Mouse (Mus musculus) embryonic stem cell, embryonic (primary cell): Measurements from ENCODE around the gene Aqp12.
"Not testable (repeated sequence)": the region's sequence is repeated elsewhere in the genome, so short reads cannot be mapped to it uniquely, and the experiment has no call there.

Experiments
- CTCF ChIA-PET, 4 experiments: fragments of 300-600 bp in 2 of 4; fragments of 350-600 bp in 2 of 4; sonication (Branson Sonifier 250); formaldehyde crosslinking; loops; one replicate each; lab custom pipeline; 2022; ENCODE audit warnings: inconsistent platforms in 2 of 4; lab: Charles Lee
- POLR2A ChIA-PET, 4 experiments: fragments of 300-600 bp in 2 of 4; fragments of 350-600 bp in 2 of 4; sonication (Branson Sonifier 250); formaldehyde crosslinking; loops; one replicate each; lab custom pipeline; 2022; ENCODE audit warnings: antibody characterized with exemption in 4 of 4, inconsistent platforms in 1 of 4; lab: Charles Lee

Gene Aqp12

DNA sequence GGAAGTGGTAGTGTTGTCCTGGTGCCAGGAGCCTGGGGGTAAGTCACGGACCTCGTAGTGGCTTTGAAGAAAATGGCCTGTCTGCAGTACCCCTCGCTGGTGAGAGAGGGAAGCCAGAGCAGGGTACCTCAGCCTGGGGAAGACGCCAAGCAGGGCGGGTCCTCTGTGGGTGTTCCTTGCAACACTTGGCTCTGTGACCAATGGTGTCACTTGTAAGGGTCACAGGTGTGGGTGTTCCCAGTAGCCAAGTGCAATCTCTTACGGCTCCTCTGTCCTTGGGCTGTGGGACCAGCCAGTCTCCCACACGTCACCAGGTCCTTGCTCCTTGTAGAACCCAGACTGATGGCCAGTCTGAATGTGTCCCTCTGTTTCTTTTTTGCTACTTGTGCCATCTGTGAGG is at the start of gene Aqp12:
Gene Aqp12 (plus strand): TSS at position 274 of the 400 bp plus-strand sequence.
- ChIA-PET POLR2A (no interaction called here), CTCF (no interaction called here)

DNA sequence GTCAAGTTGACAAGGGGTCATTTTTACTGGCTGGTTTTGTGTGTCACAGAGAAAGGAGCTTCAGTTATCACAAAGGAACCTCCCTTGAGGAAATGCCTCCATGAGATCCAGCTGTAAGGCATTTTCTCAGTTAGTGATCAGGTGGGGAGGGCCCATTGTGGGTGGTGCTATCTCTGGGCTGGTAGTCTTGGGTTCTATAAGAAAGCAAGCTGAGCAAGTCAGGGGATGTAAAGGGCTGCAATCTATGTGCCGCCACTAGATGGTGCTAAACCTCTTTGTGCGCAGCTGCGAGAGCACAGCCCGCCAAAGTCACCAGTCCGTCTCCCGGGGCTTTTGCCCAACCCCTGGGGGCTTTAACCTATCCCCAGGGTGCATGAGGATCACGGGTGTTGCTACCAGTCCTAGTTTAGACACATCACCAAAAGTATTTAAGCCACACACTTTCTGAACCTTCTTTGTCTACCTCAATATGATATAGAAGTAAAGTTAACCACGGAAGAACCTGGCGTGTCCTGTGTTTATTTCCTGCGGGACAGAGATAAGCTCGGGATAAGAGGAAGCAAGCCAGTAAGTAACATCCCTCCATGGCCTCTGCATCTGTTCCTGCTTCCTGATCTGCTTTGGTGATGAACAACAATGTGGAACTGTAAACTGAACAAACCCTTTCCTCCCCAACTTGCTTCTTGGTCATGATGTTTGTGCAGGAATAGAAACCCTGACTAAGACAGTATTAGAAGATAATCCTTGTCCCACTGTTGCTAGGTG is 49.4 kb upstream of the Aqp12 start:
- CTCF ChIA-PET: interaction anchor here (0.6 to 1.9 kb wide), 19 partner anchors 9 to 218 kb away, joined by 3 to 7 read pairs (median 4); partner anchors contain the start of gene Dusp28 (in 1 of the 4)
- POLR2A ChIA-PET: not testable (repeated sequence)

- ChIA-PET POLR2A (no interaction called here), CTCF (no interaction called here)
These were observed 47.1 kb upstream of the Aqp12 start for GRCm38 (mm10) chr1:92958999-92959398.

- CTCF ChIA-PET, POLR2A ChIA-PET: not testable (repeated sequence)
These were observed 35.3 kb upstream of the Aqp12 start for GRCm38 (mm10) chr1:92970791-92971190.

- ChIA-PET POLR2A (interaction anchor here in 2 of 4 experiments (0.6 kb wide), 3 partner anchors 264 to 638 kb away, joined by 3 to 4 read pairs (median 3); no protein-coding TSS in a partner anchor), CTCF (interaction anchor here in 2 of 4 experiments (0.6 to 0.9 kb wide), 2 partner anchors 38 to 601 kb away, joined by 3 to 7 read pairs; no protein-coding TSS in a partner anchor)
These were observed 34.0 kb upstream of the Aqp12 start for GRCm38 (mm10) chr1:92971879-92972795.

- CTCF ChIA-PET: interaction anchor here in 1 of 4 experiments (0.9 kb wide), 1 partner anchor 38 kb away, joined by 3 read pairs; no protein-coding TSS in a partner anchor
- POLR2A ChIA-PET: interaction anchor here in 2 of 4 experiments (0.6 kb wide), 2 partner anchors 265 to 637 kb away, joined by 3 to 4 read pairs; no protein-coding TSS in a partner anchor
These were observed 33.3 kb upstream of the Aqp12 start for GRCm38 (mm10) chr1:92972854-92973253.

DNA sequence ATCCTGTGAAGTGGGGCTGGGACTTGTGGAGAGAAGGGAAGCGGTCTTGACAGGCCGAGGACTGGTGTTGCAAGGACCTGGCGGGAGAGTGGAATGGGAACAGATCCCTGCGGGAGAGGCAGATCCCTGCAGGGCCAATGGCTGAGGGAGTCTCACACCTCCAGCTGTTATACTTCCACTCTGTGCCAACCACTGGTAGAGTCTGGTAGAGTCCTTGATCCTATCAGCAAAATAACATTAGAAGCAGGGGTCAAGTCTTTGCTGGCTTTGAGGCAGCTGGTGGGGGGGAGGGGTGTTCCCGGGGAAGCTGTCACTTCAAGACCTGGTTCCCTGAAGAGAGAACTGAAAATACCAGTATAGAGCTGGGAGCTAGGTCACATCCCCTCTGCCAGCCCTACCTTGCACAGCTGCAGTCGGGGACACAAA is 30.0 kb upstream of the Aqp12 start:
- CTCF ChIA-PET: no interaction called here
- POLR2A ChIA-PET: interaction anchor here in 1 of 4 experiments (0.7 kb wide), 1 partner anchor 259 kb away, joined by 3 read pairs; the partner anchor contains the start of gene Sned1

- POLR2A ChIA-PET: interaction anchor here in 2 of 4 experiments (0.8 to 1.7 kb wide), 5 partner anchors 15 to 534 kb away, joined by 3 to 5 read pairs (median 3); partner anchors contain the start of genes Dusp28 (in 1 of the 2) and Farp2 (in 1 of the 2)
- CTCF ChIA-PET: interaction anchor here (0.6 to 1.5 kb wide), 8 partner anchors 29 to 330 kb away, joined by 3 to 9 read pairs (median 4); no protein-coding TSS in a partner anchor
These were observed 27.5 kb upstream of the Aqp12 start for GRCm38 (mm10) chr1:92978645-92979044.

- CTCF ChIA-PET: interaction anchor here (0.6 to 1.5 kb wide), 8 partner anchors 29 to 330 kb away, joined by 3 to 9 read pairs (median 4); no protein-coding TSS in a partner anchor
- POLR2A ChIA-PET: interaction anchor here in 2 of 4 experiments (0.8 to 1.7 kb wide), 5 partner anchors 15 to 533 kb away, joined by 3 to 5 read pairs (median 3); partner anchors contain the start of genes Dusp28 (in 1 of the 2) and Farp2 (in 1 of the 2)
These were observed 27.0 kb upstream of the Aqp12 start for GRCm38 (mm10) chr1:92979073-92979602.

DNA sequence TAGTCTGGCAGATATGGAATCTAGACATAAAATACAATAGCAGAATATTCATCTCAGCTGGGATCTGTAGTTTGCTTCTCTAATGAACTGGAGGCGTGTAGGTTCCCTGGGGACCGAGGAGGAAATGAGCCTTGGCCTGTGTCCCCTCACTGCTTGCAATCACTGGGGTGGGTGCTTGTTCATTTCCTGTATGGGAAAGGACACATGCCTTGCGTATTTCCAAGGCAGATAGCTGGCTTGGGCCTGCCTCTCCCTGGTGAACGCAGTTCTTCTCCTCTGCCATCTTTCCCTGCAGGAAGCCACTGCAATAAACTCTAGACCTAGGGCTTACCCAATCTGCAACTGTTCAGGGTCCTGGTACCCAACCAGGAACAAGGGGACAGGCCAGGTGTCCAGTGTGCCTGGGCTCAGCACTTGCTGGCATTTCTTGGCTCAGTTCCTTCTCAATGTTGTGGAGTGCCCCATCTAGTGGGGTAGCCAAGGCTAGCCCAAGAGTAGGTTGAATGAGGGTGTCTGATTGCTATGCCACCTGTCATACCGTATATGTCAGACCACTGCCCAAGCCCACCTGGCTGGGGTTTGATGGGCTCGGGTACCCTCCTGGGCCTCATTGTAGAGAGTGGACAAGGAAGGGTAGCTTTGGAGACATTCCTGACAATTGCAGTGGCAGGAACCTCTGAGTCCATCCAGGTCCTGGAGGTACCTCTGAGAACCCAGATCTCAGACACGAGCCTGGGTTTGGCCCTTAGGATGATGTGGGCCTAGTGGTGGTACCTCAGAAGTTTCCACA is 24.9 kb upstream of the Aqp12 start:
- ChIA-PET POLR2A (interaction anchor here in 1 of 4 experiments (0.6 kb wide), 1 partner anchor 497 kb away, joined by 3 read pairs; the partner anchor contains the start of gene Hdlbp), CTCF (interaction anchor here in 2 of 4 experiments (0.8 to 0.9 kb wide), 2 partner anchors 30 to 33 kb away, joined by 3 to 4 read pairs; no protein-coding TSS in a partner anchor)

- ChIA-PET CTCF (no interaction called here), POLR2A (no interaction called here)
These were observed 23.1 kb upstream of the Aqp12 start for GRCm38 (mm10) chr1:92982931-92983605.

- ChIA-PET CTCF (interaction anchor here in 3 of 4 experiments (0.6 to 1.4 kb wide), 5 partner anchors 26 to 151 kb away, joined by 3 to 4 read pairs (median 4); no protein-coding TSS in a partner anchor), POLR2A (interaction anchor here in 1 of 4 experiments (0.6 kb wide), 1 partner anchor 15 kb away, joined by 9 read pairs; no protein-coding TSS in a partner anchor)
These were observed 21.1 kb upstream of the Aqp12 start for GRCm38 (mm10) chr1:92984999-92985398.

DNA sequence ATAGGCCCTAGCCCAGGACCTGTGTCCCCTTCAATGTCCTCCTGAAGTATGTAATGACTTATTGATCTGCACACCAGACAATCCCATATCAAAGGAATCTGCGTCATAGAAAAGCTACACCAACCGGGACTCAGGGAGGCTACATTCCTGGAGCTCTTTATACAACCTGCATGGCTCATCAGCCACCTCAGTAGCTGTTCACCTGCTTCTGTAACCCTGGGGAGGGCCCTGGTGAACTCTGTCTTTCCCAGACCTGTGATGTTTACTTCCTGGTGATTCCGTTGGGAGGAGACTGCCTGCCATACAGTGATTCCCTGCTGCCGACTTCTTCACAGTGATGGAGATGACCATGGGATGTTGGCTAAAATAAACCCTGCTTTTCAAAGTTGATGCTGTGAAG is 17.2 kb upstream of the Aqp12 start:
- CTCF ChIA-PET: interaction anchor here in 2 of 4 experiments (0.6 to 1.3 kb wide), 2 partner anchors 22 to 23 kb away, joined by 3 to 4 read pairs; no protein-coding TSS in a partner anchor
- POLR2A ChIA-PET: interaction anchor here in 2 of 4 experiments (0.6 kb wide), 2 partner anchors 14 to 240 kb away, joined by 3 read pairs; no protein-coding TSS in a partner anchor

DNA sequence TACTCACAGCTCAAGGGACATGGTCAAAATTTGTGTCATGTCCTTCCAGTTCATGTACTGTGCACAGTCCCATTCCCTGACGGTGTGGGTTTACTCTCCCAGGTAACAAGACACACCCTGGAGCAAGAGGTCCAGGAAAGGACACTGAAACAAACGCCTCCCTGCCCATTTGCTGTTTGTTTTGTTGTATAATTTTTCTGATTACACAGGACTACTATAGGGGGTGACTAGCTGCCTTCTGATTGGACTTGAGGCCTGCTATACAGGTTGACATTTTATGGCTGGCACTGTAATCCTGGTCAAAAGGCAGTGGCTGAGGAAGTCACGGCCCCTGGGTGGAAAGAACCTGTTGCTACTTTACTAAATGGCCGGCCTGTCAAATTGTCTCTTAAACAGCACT is 16.2 kb upstream of the Aqp12 start:
- CTCF ChIA-PET: no interaction called here
- POLR2A ChIA-PET: no interaction called here

DNA sequence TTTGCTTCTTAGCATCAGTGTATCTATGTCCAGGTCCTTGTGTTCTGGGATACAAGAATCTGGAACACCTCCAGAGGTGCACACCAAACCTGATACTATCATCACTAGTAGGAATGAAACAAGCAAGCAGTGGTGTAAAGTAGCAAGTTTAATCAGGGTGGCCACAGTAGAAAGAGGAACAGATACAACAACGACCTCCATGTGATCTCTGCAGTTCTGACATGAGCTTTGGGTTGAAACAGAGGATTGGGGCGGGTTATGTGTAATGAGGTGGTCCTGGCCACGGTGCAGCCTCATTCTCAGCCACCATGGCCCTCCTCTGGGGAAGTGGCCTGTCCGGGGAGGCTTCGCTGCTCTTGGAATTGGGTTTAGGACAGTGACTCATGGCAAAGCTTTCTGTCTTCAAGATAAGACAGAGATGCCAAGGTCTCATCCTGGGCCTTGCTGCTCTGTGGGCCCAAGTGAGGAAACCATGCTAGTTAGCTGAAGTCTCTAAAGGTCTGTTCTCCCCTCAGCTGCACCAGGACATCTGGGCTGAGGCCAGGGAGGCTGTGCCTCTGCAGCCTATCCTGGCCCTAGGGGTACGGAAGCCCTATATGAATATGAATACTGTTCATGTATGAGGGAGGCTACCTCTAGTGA is 13.8 kb upstream of the Aqp12 start:
- ChIA-PET CTCF (no interaction called here), POLR2A (no interaction called here)

GRCm38 (mm10) chr1:92992880-92993279 is 13.3 kb upstream of the Aqp12 start:
- POLR2A ChIA-PET: no interaction called here
- CTCF ChIA-PET: no interaction called here
